Mouse (Mus musculus) gastrocnemius, adult 18-20 months (tissue): ENCODE data around the gene Map1b. TPM values are rescaled to one million over a fixed set of nuclear protein-coding genes. Genes with fewer than 3 reads are reported as not detected.
A peak's percentile ranks its signal among the peaks of the same experiment; 100 is the strongest.

Source experiments
- DNase-seq: peaks from one replicate; pipeline ENCODE4 v3.0.0; 2021; ENCODE audit warnings: low spot score
- total RNA-seq, 2 experiments: library from RNA; stranded (reverse); gene quantifications; 2 replicates each; pipeline ENCODE4 v1.2.3; 2021

Map1b gene
- total RNA-seq, 2 experiments from 2014 or later = 7.1 to 11.5 TPM

GRCm38 (mm10) chr13:99411761-99412160, 104.6 kb downstream of the Map1b start:
- DNase-seq = no peak

DNA sequence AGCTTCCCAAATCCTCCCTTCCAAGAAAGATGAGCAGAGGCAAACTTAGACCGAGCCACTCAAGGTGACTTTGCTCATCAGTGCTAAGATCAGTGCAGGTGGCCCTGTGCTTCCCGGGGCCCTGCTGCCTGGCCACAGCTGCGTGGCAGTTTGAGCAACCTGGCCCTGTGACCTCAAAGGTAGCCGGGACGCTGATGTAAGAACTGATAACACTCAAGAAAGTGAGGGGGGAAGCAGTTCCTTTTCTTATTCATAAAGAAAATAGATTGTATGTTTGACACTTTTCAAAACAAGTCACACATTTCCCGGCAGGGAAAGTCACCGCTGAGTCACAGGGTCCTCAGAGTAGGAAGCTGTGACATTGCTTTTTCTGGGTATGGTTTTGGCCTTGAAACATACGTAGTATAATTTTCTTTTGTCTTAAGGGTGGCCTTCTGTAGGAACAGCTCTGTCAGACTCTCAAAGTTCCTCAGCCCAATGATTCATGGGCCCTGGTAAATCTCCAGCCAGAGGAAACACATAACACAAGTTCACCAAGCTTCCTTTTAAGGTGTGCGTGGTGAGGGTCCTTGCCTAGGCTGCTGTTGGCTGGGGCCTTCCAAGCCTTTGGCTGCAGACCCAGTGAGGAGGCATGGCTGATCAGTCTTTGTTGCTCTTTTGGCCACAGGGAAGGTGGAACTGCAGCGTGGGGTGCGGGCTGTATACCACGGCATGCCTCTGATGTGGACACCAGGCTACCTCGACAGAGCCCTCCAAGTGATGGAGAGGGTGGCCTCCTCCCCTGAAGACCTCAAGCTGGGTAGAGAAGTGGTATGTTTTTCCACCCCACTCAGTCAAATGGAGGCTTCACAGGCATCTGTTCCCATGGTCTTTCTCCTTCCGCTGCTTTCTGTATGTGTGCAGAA, 105.5 kb downstream of the Map1b start:
- DNase-seq = no peak

DNA sequence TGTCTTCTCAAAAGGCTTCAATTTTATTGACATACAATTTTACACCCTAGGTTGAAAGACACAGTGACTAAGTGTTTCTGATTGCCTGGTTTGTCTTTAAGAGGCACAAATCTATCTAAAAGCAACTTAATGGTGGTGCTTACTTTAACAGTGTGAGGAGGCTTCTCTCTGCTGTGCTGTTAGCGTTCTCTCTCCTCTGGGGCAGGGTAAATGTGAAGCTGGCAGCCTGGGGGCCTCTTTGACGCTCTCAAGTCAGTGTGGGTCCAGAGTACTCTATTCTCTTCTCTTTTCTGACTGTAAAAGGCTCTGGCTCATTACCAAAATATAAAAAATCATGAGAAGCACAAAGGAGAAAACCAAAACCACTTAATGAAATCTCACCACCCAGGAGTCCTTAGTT, 107.1 kb downstream of the Map1b start:
- no peak for DNase-seq

GRCm38 (mm10) chr13:99399373-99399772, 117.0 kb downstream of the Map1b start:
- DNase-seq = no peak

GRCm38 (mm10) chr13:99398149-99398701, 118.1 kb downstream of the Map1b start:
- peak; percentile 30 for DNase-seq

GRCm38 (mm10) chr13:99397228-99397627, 119.1 kb downstream of the Map1b start:
- DNase-seq = no peak

DNA sequence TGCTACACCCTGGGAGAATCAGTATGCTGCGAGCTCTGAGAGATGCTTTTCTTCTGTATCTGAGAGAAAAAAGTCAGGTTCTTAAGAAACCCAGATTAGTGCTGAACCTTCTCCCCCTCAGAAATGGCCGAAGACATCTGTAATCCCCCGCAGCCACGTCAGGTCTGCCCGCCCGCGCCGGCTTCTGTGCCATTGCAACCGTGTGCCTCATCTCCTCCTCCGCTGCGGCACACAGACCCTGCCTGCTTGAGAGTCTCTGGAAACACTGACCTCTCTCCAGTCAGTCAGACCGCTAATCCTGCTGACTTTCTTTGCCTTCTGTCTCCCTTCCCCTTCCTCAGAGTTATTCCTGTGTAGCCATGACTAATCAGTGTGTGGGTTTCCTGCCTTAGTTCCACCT, 120.8 kb downstream of the Map1b start:
- no peak for DNase-seq

- DNase-seq = no peak
These were observed 121.6 kb downstream of the Map1b start for GRCm38 (mm10) chr13:99394694-99395093.

GRCm38 (mm10) chr13:99393128-99393527, 123.2 kb downstream of the Map1b start:
- no peak for DNase-seq

GRCm38 (mm10) chr13:99391417-99391816, 124.9 kb downstream of the Map1b start:
- peak; percentile 68 for DNase-seq

GRCm38 (mm10) chr13:99387901-99388811, 128.2 kb downstream of the Map1b start:
- no peak for DNase-seq

DNA sequence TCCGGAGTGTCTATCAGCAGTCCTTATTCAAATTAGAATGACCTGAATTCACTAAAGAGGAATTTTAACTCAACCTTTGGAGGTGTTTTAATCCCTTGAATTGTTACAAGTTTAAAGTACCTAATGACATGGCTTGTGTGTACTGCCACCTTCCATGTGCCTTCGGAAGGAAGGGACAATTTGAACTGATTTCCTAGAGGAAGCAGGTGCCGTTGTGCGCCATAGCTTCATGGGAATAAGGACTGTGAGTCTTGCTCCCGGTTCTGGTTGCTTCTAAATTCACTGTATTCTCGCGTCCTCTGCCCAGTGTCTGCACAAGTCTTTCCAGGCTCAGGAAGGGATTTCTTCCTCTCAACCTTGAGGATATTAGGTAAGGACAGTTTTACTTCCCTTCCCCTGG, 130.0 kb downstream of the Map1b start:
- DNase-seq = no peak

- DNase-seq = no peak
These were observed 130.4 kb downstream of the Map1b start for GRCm38 (mm10) chr13:99385911-99386310.

DNA sequence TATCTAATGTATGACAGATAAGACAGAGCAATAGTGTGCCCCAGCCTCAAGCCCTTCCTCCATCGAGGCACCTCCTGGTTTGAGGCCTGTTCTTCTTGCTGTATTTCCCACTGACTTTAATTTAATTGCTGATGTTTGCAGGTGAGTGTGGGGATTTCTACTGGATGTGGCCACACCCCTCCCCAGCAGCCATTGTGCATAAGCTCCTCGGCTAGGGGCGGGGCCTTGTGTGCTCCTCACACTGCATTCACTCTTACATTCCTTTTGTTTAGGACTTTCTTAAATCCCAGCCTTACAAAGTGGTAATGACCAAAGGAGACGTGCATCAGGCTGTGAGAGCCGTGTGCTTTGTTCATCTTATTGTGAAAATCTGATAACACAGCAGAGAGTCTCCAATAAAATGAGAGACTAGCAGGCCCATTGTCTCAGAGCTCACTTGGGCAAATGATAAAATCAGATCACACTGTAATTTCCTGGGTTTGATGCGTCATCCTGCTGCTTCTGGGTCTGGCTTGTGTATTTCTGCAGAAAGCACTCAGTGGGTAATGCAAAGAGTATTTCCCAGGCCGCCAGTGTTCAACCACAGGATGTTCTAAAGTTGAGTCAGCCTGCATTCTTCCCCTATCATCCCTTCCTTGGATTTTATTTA, 131.7 kb downstream of the Map1b start:
- DNase-seq = no peak

DNA sequence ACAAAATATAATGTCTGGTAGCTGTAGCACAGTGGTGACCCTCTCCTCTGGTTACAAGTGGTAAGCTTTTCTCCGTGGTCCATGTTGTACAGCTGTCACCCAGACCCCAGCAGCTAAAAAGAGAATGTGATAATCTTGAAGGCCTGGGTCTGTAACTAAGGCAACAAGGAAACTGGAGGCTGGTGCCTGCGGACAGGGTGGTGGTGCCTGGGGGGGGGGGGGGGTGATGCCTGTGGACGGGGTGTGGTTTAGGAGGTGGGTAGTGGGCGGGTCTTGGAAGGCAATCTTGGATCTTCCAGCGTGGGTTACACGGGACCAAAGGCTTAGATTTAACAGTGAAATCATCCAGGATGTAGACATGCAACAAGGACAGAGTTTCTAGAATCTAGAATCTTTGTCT, 134.0 kb downstream of the Map1b start:
- DNase-seq = no peak

- no peak for DNase-seq
These were observed 138.1 kb downstream of the Map1b start for GRCm38 (mm10) chr13:99378223-99378622.

GRCm38 (mm10) chr13:99377055-99377454, 139.3 kb downstream of the Map1b start:
- DNase-seq = no peak

DNA sequence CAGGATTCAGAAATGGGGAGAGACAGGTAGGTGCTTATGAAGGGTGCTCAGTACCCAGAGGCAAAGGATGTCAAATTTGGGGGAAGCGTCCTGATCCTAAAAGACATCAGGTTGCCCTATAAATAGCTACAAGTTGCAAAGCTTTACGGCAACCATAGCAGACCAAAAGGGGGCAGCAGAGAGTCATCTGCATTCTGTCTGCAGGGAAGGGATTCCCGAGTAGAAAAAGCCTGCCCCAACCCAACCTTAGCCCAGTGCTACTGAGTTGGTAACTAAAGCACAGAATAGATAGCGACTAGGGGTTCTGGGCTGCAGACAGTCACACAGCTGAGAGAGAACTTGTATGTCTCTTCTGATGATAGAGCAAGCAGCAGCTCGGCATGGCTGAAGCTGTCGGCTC, 140.8 kb downstream of the Map1b start:
- DNase-seq = peak; percentile 87

- no peak for DNase-seq
These were observed 142.1 kb downstream of the Map1b start for GRCm38 (mm10) chr13:99374191-99374590.

DNA sequence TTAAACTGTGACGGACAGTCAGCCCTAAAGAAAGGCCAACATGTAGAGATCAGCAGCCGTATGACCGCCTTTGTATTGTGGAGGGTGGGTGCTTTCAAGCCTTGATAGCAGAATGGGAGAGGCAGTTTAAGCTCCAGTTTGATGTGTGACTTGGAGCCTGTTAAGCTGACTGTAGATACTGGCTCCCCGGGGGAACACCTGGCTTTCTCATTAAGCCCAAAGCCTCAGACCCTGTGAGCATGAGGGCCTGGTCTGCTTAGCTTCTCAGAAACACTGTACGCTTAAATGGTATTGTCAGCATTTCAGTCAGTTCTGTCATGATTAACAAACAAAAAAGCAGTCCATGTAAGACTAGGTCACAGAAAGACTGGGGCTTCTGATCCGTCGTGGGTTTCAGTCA, 142.7 kb downstream of the Map1b start:
- no peak for DNase-seq
